Mouse (Mus musculus) adrenal gland, postnatal 4 days (tissue): ENCODE measurements at regions not wholly inside any gene's neighbourhood (a gene's known extent, or its start where the extent isn't known, plus 50 kb on each side); places are given as distances from the start of the nearest gene placed in this dataset.

Experiments used
- DNase-seq, 2 experiments: peaks; one replicate each; pipeline ENCODE4 v3.0.0; 2021 to 2022; ENCODE audit warnings: low spot score in 2 of 2, mixed read lengths in 2 of 2

DNA sequence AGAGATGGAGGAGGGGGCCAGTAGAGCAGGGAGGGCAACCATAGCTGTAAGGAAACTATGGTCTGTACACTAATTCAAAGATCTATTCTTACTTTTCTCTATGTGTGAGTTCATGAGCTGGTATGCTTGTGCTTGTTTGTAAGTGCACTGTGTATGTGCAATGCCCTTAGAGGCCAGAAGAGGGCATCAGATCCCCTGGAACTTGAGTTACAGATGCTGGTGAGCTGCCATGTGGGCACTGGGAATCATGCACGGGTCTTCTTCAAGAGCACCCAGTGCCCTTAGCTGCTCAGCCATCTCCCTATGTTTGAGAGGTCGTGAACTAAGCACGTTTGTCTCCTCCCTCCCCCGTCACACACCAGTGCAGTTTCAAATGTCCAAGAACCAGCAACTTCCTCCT, 68.9 kb downstream of the Tbx3 start:
- no peak for DNase-seq

DNA sequence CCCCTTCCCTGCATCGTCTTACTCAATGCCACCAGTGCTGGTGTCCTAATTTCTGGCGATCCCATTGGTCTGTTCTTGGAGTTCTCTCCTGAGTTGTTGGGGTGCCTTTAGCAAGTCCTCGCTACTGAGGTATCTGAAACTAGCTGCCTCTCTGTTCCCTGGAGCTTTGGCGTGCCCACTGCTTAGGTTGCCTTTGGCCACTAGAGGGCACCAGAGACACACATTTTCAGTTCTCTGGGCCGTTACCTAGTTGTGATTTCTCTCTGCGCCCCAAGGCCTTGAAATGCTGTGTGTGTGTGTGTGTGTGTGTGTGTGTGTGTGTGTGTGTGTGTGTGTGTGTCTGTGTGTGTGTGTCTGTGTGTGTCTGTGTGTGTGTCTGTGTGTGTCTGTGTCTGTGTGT, 70.6 kb downstream of the Tbx3 start:
- DNase-seq, result peak; percentile 11 to 26

DNA sequence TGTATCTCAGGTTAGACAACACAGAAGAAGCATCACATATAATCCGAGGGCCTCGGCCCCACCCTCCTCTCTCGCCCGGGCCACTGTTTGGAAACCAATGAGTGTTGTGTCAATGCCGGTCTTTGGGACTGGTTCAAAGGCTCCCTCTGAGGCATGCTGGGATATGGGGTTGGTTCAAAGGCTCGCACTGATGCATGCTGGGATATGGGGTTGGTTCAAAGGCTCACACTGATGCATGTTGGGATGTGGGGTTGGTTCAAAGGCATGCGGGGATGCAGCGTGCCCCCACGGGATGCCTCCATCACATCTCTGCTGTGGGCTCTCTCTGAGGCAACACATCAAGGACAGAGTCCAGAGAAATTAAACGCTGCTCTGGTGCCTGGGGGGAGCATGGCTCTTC, 73.3 kb downstream of the Tbx3 start:
- no peak for DNase-seq

DNA sequence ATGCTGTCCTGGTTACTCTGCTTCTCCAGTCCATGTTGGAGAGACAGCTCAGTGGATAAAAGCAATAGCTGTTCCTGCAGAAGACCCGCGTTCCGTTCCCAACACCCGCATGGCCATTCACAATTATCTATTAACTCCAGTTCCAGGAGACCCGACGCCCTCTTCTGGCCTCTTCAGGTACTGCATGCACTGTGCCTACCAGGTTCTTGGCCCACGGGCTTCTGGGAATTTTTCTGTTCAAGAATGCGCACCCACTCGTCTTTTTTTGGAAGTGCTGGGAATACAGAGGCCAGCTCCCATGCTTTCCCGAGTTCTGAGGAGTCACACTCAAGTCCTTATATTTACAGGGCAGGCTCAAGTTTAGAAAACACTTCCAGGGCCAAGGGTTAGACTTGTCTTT, 76.6 kb downstream of the Tbx3 start:
- no peak for DNase-seq

DNA sequence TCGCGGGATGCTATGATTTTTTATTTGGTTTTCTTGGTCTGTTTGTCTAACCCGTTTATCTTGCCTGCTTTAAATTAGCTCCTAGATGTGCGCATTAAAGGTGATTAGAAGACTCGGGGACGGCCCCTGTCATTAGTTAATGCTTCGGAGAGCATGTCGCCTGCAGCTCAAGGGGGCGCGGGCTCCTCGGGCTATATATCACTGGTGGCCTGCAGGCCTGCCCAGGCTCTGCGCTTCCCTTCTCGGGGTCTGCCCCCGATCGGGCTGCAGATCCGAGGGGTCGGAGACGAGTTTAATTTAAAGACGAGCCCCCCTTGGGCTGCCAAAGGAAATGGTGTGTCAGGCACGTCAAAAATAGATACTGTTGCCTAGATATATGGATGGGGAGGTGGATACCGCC, 78.2 kb downstream of the Tbx3 start:
- DNase-seq, result no peak

DNA sequence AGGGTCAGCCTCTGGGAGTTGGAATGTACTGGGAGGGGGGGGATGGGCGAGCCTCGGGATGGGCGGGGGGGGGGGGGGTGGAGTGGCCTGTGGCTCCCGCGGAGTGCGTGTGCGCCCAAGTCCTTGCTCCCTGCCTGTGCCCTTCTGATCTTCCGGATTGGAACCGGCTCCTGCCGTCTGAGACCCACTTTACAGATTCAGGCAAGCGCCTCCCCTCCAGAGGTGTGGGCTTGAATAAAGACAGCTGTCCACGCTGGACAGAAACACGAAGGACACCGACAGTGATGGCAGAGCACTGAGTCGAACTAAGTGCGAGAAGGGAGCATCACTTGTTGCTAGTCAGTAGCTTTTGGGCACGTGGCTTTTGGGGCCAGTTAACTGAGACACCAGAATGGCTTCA, 78.7 kb downstream of the Tbx3 start:
- no peak for DNase-seq

DNA sequence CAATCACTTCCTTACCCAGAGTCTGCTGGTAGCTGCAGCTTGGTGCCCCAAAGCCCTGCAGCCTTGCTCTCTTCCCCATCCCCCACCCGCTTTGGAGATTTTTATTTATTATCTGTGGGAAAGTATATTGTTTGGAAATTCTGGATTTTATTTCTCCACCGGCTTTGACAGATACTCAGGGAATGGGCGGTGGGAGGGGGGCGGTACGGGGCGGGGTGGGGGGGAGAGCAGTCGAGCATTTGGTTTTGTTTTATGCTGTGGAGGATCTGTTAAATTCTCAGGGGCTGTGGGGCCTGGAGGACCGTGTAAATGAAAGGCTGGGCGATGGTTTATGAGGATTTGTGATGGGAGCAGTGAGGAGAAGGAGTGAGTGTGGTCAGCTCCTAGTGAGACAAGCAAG, 76.7 kb upstream of the Tbx5 start:
- DNase-seq, result no peak

DNA sequence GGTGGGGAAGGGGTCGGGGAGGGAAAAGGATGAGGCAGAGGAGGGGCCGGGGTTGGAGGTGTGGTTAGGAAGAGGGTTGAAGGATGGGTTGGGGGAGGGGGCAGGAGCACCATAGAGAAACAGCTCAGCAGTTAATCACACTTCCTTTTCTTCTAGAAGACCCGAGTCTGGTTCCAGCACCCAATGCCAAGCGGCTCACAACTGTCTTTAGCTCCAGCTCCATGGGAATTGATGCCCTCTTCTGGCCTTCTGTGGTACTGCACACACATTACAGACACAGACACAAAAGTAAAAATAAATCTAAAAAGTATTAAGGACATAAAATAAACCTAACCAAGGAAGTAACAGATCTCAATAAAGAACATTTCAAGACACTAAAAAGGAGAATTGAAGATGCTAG, 73.6 kb upstream of the Tbx5 start:
- DNase-seq, result no peak

DNA sequence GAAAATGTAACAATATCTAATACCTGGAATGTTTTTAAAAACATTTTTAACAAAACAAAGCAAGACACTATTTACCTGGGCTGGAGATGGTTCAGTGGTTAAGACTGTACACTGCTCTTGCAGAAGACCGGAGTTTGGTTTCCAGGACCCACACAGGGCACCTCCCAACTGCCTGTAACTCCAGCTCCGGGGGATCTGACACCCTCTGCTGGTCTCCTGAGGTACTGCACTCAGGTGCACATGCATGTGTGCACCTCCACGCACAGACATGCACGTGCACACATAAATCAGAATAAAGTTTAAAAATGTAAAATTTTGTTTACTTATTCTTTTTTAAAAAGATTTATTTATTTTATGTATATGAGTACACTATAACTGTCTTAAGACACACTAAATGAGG, 70.4 kb upstream of the Tbx5 start:
- no peak for DNase-seq

DNA sequence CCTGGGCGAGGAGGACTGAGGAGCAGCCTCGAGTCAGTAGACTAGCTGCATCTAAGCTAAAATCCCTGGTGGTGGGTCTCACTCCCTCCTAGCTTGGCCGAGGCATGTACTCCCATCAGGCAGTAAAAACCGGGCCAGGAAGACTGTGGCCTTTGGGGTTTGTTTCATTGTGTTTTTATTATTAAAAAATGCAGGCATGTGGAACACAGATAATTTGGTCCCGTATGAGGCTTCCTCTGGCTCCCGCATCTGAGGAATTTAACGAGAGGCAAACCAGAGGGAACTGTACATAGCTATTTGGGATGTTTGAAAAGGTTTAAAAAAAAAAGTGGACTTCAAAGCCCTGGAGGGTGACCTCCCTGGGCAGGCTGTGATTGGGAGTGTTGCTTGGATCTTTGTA, 69.1 kb upstream of the Tbx5 start:
- no peak for DNase-seq

DNA sequence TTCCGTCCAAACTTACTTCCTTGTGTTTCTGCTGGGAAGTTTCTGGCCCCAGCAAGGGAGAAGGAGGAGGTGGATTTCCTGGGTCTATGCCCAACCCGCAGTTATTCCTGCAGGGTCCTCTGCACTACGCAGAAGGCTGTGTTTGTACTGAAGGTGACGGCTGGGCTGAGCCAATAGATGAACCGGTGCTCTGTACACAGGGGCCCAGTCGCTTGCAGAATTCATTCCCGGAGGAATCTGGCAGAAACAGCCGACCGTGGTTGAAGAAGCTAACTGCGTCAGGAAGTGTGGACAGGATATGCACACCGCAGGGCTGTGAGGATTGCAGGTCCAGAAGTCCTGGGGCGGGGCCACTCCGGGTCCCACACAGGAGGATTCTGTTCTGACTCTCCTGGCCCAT, 66.1 kb upstream of the Tbx5 start:
- no peak for DNase-seq

DNA sequence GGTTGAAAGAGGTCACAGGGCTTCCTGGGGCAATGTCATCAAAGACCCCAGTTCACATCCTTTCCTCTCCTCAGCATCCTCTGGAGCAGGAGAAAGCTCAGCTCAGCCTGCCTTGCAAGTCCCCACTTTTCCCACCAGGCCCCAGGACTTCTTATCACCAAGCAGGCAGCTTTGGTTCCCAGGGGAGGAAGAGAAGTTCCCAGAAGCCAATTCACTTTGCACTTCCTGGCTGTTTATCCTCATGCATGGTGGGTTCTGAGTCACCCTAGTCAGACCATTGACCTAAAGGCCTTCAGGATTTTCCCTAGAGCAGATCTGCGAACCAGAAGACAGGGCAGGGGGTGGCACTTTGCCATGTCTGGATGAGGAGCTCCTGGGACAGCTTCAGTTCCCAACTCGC, 61.5 kb upstream of the Tbx5 start:
- no peak for DNase-seq

DNA sequence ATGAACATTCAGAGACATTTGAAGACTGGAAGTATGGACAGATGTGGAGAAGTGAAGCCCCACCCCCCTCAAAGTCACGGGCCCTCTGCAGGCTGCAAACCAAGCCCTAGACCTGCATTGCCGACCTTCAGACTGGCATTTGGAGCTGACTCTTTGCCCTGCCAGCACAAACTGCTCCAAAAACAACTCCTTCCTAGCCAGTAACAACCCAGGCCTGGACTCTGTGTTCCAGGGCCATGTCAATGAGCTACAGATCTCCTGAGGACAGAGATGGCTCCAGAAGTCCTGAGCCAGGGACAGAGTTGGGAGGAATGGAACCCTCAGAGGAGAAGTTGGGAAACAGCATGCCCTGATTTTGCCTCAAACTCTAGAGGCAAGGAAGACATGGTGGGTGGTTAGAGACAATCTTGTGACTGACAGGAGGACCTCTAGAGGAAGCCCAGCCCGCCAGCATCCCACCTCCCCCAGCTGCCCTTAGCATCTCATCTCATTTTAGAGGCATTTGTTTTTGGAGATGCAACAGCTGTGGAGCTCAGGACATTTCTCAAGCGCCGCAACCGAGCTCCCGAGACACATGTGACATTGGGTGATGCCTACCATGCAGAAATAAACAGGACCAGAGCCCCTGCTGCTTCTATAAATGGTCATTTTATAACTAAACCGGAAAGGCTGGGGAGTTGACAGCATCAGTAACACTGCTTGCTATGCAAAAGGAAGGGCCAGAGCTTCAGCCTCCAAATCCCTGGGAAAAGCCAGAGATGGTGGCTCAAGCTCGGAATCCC, 56.2 kb upstream of the Tbx5 start:
- DNase-seq, result no peak

DNA sequence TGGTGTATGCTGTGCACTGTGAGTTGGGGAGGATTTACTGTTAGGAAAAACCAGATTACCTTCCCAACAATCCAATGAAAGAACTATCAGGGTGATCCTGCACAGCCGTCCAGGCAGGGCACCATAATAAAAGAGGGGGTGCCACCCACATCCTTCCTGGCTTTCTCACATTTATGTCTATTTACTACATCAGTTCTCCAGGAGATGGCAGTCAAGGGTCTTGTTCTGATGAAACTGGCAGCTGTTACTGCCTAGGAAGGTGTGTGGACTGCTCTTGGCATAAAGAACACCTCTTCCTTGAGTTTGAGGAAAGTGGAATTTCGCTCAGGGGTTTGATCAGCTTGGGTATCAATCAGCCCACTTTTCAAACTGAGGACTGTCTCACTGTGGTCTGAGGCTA, 54.6 kb upstream of the Tbx5 start:
- no peak for DNase-seq

DNA sequence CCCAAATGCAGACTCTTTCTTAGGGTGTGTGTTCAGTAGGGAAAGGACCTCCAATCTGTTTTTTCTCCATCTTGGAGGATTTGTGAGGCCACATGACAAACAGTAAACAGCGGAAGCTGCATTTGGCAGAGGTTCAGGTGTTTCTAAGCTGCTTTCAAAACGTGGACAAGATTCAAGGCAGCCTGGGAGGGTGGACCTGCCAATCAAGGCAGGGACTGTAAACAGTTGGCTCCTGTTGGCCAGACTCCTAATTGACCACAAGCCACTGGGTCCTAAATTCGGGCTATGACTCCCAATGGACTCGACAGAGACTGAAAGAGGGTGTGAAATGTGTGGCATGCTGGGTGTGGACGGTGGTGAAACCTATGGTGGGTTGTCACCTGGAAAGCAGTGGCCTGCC, 51.1 kb upstream of the Tbx5 start:
- DNase-seq, result no peak
